Mouse (Mus musculus): ENCODE results near the gene Ccdc63.

DNA sequence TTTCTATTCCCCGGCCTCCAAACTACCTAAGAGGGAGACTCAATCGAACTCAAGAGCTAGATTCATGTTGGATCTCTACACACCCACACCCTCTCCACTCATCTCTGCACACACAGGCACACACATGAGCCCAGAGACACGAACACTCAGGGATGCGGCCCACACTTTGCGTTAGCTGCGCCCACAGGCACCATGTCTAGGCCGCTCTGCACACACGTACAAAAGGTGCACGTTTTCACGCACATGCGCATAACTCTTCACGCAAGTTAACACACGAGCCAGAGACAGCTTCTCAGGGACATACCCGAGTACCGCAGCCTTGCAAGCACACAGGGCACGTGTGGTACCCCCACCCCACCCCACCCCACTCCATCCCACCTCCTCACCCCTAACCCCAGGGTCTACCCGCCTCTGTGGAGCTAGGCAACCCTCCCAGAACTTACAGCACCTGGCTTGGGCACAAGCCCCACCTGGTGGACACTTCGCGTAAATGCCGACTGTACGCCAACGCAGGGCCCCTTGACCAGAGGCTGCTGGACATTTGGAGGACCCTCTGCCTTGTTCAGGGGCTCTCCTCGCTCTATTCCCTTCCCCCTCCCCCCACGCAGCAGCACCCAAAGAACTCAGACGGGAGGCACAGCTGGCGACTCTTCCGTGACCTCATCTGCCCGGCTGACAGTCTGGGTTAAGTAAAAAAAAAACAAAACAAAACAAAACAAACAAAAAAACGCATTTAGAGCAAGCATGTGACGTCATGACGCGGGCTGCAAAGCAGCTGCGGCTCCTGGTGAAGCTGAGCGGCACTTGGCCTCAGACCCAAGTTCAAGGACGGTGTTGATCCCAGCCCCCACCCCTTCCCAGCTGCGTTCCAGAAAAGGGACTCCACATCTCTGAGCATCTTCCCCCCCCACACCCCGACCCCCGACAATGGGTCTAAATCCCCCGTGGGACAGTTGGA, 81.3 kb downstream of the Ccdc63 start:
- TF ChIP-seq EP300 (IDR thresholded peaks at IDR 0.05; ENCODE audit: low read depth): no peak
- peak; percentile 87 for TF ChIP-seq CTCF (IDR thresholded peaks at IDR 0.05; ENCODE audit: low read depth)

All from heart, postnatal 0 days (tissue).